Mouse (Mus musculus) midbrain, embryonic 11.5 days (tissue): Measurements from ENCODE around the gene C1qtnf9. TPM values are rescaled to one million over a fixed set of nuclear protein-coding genes. Genes with fewer than 3 reads are reported as not detected.

Experiments
- ATAC-seq: fragments of 200-750 bp; cut with Nextera tagmentation; 2 replicates; pipeline ENCODE4 v1.8.0; 2017; ENCODE audit warnings: moderate TSS enrichment, moderate library complexity; ENCODE audit not compliant: low FRiP score
- DNase-seq: peaks from one replicate; pipeline ENCODE4 v3.0.0; 2015; ENCODE audit warnings: low spot score; ENCODE audit errors: missing footprints
- H3K27ac ChIP-seq: fragments of 300-500 bp; sonication (generic); 2 replicates; pipeline ENCODE4 v1.5.1; 2014; ENCODE audit warnings: low read depth, low read length
- H3K27me3 ChIP-seq: fragments of 300-500 bp; sonication (generic); 2 replicates; pipeline ENCODE4 v1.6.1; 2014; ENCODE audit warnings: mild to moderate bottlenecking, low read length, moderate library complexity, mixed read lengths; ENCODE audit not compliant: control insufficient read depth, insufficient read depth
- H3K36me3 ChIP-seq: fragments of 300-500 bp; sonication (generic); 2 replicates; pipeline ENCODE4 v1.6.1; 2014; ENCODE audit warnings: mild to moderate bottlenecking, low read length, moderate library complexity, mixed read lengths; ENCODE audit not compliant: control insufficient read depth, insufficient read depth
- H3K4me1 ChIP-seq: fragments of 300-500 bp; sonication (generic); 2 replicates; pipeline ENCODE4 v1.6.1; 2014; ENCODE audit warnings: low read length; ENCODE audit not compliant: control insufficient read depth, insufficient read depth
- H3K4me2 ChIP-seq: fragments of 300-500 bp; sonication (generic); 2 replicates; pipeline ENCODE4 v1.6.1; 2014; ENCODE audit warnings: mild to moderate bottlenecking, moderate library complexity
- H3K4me3 ChIP-seq: fragments of 300-500 bp; sonication (generic); 2 replicates; pipeline ENCODE4 v1.5.1; 2014; ENCODE audit warnings: low read depth, low read length
- H3K9ac ChIP-seq: fragments of 300-500 bp; sonication (generic); 2 replicates; pipeline ENCODE4 v1.6.1; 2014; ENCODE audit warnings: low read length
- H3K9me3 ChIP-seq: fragments of 300-500 bp; sonication (generic); 2 replicates; pipeline ENCODE4 v1.6.1; 2016; ENCODE audit warnings: low read length; ENCODE audit not compliant: control insufficient read depth
- WGBS: fragments of 180-500 bp; shearing (Covaris S2); extraction: QIAGEN DNeasy Blood & Tissue Kit; methylation state at CpG from one replicate; pipeline ENCODE4 v1.1.7; 2014; 5-methylcytosine and 5-hydroxymethylcytosine counted together
- polyA plus RNA-seq: library from polyadenylated mRNA; unstranded; fragments of >200 nt; fragmentation: Nextera tagmentation; extraction: Ambion mirVana; gene quantifications from 2 replicates; pipeline ENCODE4 v1.2.1, GENCODE M21; 2014

Gene C1qtnf9
- polyA plus RNA-seq, 1 experiment from 2014 or later, result not detected

GRCm38 (mm10) chr14:60743681-60744080 lies 24.3 kb upstream of the C1qtnf9 start:
- H3K27me3 ChIP-seq, result no peaks in the 10 kb centered on the region
- no peak overlapping the region for H3K9ac ChIP-seq
- H3K4me2 ChIP-seq, result no peak overlapping the region
- ATAC-seq (no peak), DNase-seq (no peak)
- H3K36me3 ChIP-seq, result peaks cover 16% of the 10 kb centered on the region
- no peaks in the 10 kb centered on the region for H3K9me3 ChIP-seq
- 78% methylated on average over 9 of the region's 9 CpGs for WGBS
- H3K4me3 ChIP-seq, result no peak overlapping the region
- H3K4me1 ChIP-seq, result no peaks in the 10 kb centered on the region
- H3K27ac ChIP-seq, result no peak overlapping the region

DNA sequence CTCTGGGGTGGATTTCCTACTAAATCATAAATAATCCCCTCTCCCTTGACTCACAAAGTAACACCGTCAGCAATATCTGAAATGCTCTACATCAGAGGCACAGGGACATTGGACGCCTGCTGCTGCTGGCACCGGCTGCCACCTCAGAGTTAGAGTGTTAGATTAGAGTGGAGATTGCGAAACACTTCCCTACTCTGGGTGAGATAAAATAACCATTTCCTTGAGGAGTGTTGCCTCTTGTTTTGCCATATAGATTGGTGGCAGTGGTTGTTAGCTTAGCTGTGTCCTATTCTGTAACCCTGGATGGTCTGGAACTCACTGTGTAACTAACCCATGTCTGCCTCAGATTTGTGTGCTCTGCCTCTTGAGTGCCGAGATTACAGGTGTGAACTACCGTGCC lies 22.7 kb upstream of the C1qtnf9 start:
- ATAC-seq, result no peak
- H3K9me3 ChIP-seq, result no peaks in the 10 kb centered on the region
- H3K36me3 ChIP-seq, result peaks cover 21% of the 10 kb centered on the region
- H3K4me1 ChIP-seq, result no peaks in the 10 kb centered on the region
- H3K27ac ChIP-seq, result no peak overlapping the region
- no peak overlapping the region for H3K4me2 ChIP-seq
- no peak overlapping the region for H3K9ac ChIP-seq
- 91% methylated on average over 6 of the region's 6 CpGs for WGBS
- H3K4me3 ChIP-seq, result no peak overlapping the region
- DNase-seq, result no peak
- no peaks in the 10 kb centered on the region for H3K27me3 ChIP-seq

DNA sequence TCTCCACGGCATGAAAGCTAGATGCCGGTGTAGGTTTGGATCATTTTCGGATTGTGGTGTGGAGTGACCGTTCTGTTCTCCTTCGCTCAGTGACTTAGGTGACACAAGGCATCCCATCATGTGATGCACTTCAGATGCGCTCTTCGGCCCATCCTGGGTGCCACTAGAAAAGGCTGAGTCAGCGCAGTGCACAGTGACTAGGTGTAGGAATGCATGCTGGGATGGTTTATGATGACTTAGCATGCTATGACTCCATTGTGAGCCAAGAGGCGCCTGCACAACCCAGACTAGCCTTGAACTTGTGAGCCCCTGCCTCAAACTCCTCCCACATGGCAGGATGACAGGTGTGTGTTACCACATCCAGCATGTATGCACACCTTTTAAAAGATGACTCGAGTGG lies 21.8 kb upstream of the C1qtnf9 start:
- DNase-seq, result no peak
- Histone ChIP-seq H3K4me3 (no peak overlapping the region), H3K27ac (no peak overlapping the region), H3K36me3 (peaks cover 23% of the 10 kb centered on the region), H3K27me3 (no peaks in the 10 kb centered on the region), H3K4me2 (no peak overlapping the region), H3K4me1 (no peaks in the 10 kb centered on the region), H3K9ac (no peak overlapping the region), H3K9me3 (no peaks in the 10 kb centered on the region)
- ATAC-seq, result no peak
- 92% methylated on average over 10 of the region's 10 CpGs for WGBS

- Histone ChIP-seq H3K36me3 (peaks cover 29% of the 10 kb centered on the region), H3K4me3 (no peak overlapping the region), H3K27ac (no peak overlapping the region), H3K27me3 (no peaks in the 10 kb centered on the region), H3K4me2 (no peak overlapping the region), H3K9ac (no peak overlapping the region), H3K9me3 (no peaks in the 10 kb centered on the region), H3K4me1 (no peaks in the 10 kb centered on the region)
- DNase-seq, result no peak
- 92% methylated on average over 21 of the region's 21 CpGs for WGBS
- ATAC-seq, result no peak
Observed at GRCm38 (mm10) chr14:60747154-60747870, 20.6 kb upstream of the C1qtnf9 start.

GRCm38 (mm10) chr14:60749880-60750279 lies 18.1 kb upstream of the C1qtnf9 start:
- Histone ChIP-seq H3K4me2 (no peak overlapping the region), H3K4me3 (no peak overlapping the region), H3K27ac (no peak overlapping the region), H3K9ac (no peak overlapping the region), H3K9me3 (no peaks in the 10 kb centered on the region), H3K27me3 (no peaks in the 10 kb centered on the region), H3K4me1 (no peaks in the 10 kb centered on the region; the same call in 1 of the 2 replicates), H3K36me3 (peaks cover 39% of the 10 kb centered on the region)
- 92% methylated on average over 12 of the region's 12 CpGs for WGBS
- DNase-seq (peak; percentile 73), ATAC-seq (no peak)

DNA sequence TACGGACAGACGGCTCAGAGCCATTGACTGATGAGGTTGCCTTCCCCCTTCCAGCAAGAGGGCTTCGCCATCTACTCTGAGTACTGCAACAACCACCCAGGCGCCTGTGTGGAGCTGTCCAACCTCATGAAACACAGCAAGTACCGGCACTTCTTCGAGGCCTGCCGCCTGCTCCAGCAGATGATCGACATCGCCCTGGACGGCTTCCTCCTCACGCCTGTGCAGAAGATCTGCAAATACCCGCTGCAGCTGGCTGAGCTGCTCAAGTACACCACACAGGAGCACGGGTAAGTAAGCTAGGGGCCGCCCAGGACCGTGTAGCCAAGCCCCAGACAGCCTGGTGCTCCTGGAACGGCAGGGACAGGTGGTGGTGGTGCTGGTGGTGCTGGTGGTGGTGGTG lies 16.4 kb upstream of the C1qtnf9 start:
- no peaks in the 10 kb centered on the region; the same call in 1 of the 2 replicates for H3K4me1 ChIP-seq
- no peaks in the 10 kb centered on the region for H3K9me3 ChIP-seq
- DNase-seq, result peak; percentile 23
- no peaks in the 10 kb centered on the region for H3K27me3 ChIP-seq
- no peak overlapping the region for H3K27ac ChIP-seq
- 91% methylated on average over 16 of the region's 16 CpGs for WGBS
- H3K9ac ChIP-seq, result no peak overlapping the region
- H3K36me3 ChIP-seq, result peaks cover 39% of the 10 kb centered on the region
- H3K4me3 ChIP-seq, result no peak overlapping the region
- ATAC-seq, result no peak
- H3K4me2 ChIP-seq, result no peak overlapping the region

DNA sequence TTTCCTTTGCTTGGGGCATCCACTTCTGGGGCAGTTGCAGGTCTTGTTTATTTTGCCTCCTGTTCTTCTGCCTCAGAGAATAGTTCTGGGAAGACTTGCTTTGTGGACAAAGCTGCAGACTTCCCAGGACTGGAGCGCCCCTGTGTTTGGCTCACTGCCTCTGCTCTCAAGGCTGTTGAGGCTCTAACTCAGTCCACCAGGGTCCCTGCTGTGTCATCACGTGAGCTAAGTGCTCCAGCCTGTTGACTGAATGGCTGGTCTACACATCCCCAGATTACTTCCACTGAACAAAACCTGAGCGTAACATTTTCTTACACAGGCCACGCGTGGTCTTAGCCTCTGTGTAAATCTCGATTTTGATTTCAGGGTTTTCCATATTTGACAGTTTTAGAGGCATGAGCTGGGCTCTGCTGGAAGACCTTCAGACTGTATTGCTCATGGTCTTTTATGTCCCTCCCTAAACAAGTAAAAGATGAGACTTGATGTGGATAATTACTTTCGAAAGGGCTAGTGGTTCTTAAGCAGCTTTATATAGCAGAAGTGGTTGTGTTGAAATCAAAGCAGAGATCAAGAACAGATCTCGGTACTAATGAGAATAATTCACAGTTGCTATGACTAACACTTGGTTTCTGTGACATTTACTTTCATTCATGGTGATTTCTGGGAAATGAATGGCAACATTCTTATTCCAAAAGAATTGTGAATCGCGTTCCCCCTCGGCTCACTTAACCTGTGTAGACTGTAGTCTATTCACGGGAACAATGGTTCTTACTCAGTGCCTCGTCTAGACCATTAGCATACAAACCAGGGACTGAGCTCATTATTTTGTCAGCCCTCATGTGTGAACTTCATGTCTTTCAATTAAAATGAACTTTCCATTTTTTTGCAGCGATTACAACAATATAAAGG lies 14.8 kb upstream of the C1qtnf9 start:
- WGBS, result 83% methylated on average over 14 of the region's 14 CpGs
- peak; percentile 67 for DNase-seq
- Histone ChIP-seq H3K36me3 (peaks cover 41% of the 10 kb centered on the region), H3K4me1 (no peaks in the 10 kb centered on the region; the same call in 1 of the 2 replicates), H3K9me3 (no peaks in the 10 kb centered on the region), H3K27ac (0 out of 2 replicates have a peak overlapping the region, but pooled peaks have one; percentile 9), H3K9ac (no peak overlapping the region), H3K4me2 (no peak overlapping the region), H3K4me3 (no peak overlapping the region), H3K27me3 (no peaks in the 10 kb centered on the region)
- ATAC-seq, result no peak

- Histone ChIP-seq H3K4me1 (no peaks in the 10 kb centered on the region; the same call in 1 of the 2 replicates), H3K9ac (no peak overlapping the region), H3K27me3 (no peaks in the 10 kb centered on the region), H3K4me2 (no peak overlapping the region), H3K36me3 (peaks cover 42% of the 10 kb centered on the region), H3K27ac (no peak overlapping the region), H3K4me3 (no peak overlapping the region), H3K9me3 (no peaks in the 10 kb centered on the region)
- ATAC-seq, result no peak
- DNase-seq, result no peak
- 94% methylated on average over 10 of the region's 10 CpGs for WGBS
Observed at GRCm38 (mm10) chr14:60753801-60754126, 14.2 kb upstream of the C1qtnf9 start.

- ATAC-seq, result no peak
- whole genome bisulfite sequencing, result 97% methylated on average over 5 of the region's 5 CpGs
- Histone ChIP-seq H3K36me3 (peaks cover 42% of the 10 kb centered on the region), H3K4me2 (no peak overlapping the region), H3K27ac (no peak overlapping the region), H3K4me1 (no peaks in the 10 kb centered on the region; the same call in 1 of the 2 replicates), H3K9me3 (no peaks in the 10 kb centered on the region), H3K27me3 (no peaks in the 10 kb centered on the region), H3K4me3 (no peak overlapping the region), H3K9ac (no peak overlapping the region)
- no peak for DNase-seq
Observed at GRCm38 (mm10) chr14:60754656-60755055, 13.3 kb upstream of the C1qtnf9 start.
